8 mouse cellular contexts compared by ENCODE assay signal in the genomic region with DNA sequence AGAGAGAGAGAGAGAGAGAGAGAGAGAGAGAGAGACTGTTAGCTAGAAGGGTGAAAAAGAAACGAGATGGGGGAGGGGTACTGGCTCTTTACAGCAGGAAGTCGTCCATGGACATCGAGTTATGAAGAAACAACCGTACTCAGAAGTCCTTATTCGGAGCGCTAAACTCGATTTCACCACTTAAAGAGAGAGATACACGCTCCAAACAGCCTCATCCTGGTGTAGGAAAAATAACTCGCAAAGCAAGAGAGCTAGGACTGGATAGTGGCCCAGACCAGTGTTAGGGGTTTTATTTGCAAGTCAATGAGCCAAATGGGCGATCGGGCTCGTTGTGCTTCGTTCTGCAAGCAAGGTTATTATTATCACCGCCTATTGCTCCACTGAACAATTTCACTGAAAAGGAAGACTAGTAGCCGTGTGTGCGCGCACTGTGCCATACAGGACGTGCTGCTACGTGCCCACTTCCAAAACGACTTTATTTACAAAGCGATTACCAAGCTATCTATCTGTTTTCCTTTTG. TPM values are rescaled to one million over a fixed set of nuclear protein-coding genes. Genes with fewer than 3 reads are reported as not detected.
DNase-seq lines count a peak whose midpoint lies in the region; ATAC-seq lines count a peak whose summit lies in the region.

No protein-coding gene starts in this region.

- peaks cover 22% of the 10 kb centered on the region for H3K4me1 ChIP-seq in heart, embryonic 11.5 days (ENCODE audit: control insufficient read depth, insufficient read depth, low read length)
- H3K4me1 ChIP-seq in stomach, embryonic 16.5 days (ENCODE audit: control insufficient read depth, insufficient read depth, low read length), result peaks cover 7% of the 10 kb centered on the region; the same call in 1 of the 2 replicates

- H3K9ac ChIP-seq in heart, embryonic 11.5 days (ENCODE audit: low read depth, low read length), result peak overlapping the region; percentile 97
- H3K9ac ChIP-seq in stomach, embryonic 16.5 days (ENCODE audit: low read length), result peak overlapping the region; percentile 85

- ATAC-seq in frontal cortex, adult (ENCODE audit: low TSS enrichment), result peak; percentile 11
- ATAC-seq in heart, embryonic 11.5 days (replicated peaks; ENCODE audit: insufficient number of reproducible peaks, low FRiP score, low TSS enrichment), result no peak
- peak; percentile 0; the same call in 1 of the 2 replicates for ATAC-seq in stomach, embryonic 16.5 days (ENCODE audit: insufficient read depth, low FRiP score)

- H3K36me3 ChIP-seq in heart, embryonic 11.5 days (ENCODE audit: control insufficient read depth, insufficient read depth, low read length), result no peaks in the 10 kb centered on the region
- H3K36me3 ChIP-seq in stomach, embryonic 16.5 days (ENCODE audit: control insufficient read depth, insufficient read depth, low read length), result no peaks in the 10 kb centered on the region

- H3K9me3 ChIP-seq in heart, embryonic 11.5 days (replicated peaks; ENCODE audit: control insufficient read depth, low read length), result no peaks in the 10 kb centered on the region
- no peaks in the 10 kb centered on the region for H3K9me3 ChIP-seq in stomach, embryonic 16.5 days (replicated peaks; ENCODE audit: control insufficient read depth, low read length)

- no peak for DNase-seq in frontal cortex, postnatal 14 days (ENCODE audit: low spot score in 2 of 2)
- peak; percentile 66 for DNase-seq in CD4-positive, CD25-positive, alpha-beta regulatory T cell, adult 2 months (ENCODE audit: low read depth, low spot score)
- peak; percentile 75 for DNase-seq in embryo, embryonic 10.5 days (ENCODE audit: low spot score)
- peak; percentile 54 for DNase-seq in kidney, postnatal 14 days
- peak; percentile 80 for DNase-seq in lung, postnatal 36 days

- peak overlapping the region; percentile 91 for H3K4me3 ChIP-seq in heart, embryonic 11.5 days (ENCODE audit: low read depth, low read length)
- peak overlapping the region; percentile 64 for H3K4me3 ChIP-seq in stomach, embryonic 16.5 days (replicated peaks; ENCODE audit: low read length)

- H3K27ac ChIP-seq in heart, embryonic 11.5 days (ENCODE audit: low read depth, low read length), result peak overlapping the region; percentile 99
- H3K27ac ChIP-seq in stomach, embryonic 16.5 days (ENCODE audit: low read length), result peak overlapping the region; percentile 99

- H3K27me3 ChIP-seq in heart, embryonic 11.5 days (ENCODE audit: control insufficient read depth, insufficient read depth, low read length), result no peaks in the 10 kb centered on the region
- H3K27me3 ChIP-seq in stomach, embryonic 16.5 days (ENCODE audit: control insufficient read depth, insufficient read depth, low read length), result no peaks in the 10 kb centered on the region

- peak overlapping the region; percentile 73 for H3K4me2 ChIP-seq in heart, embryonic 11.5 days
- H3K4me2 ChIP-seq in stomach, embryonic 16.5 days (ENCODE audit: low read depth, low read length), result peak overlapping the region; percentile 76

- under 1% methylated on average over 21 of the region's 21 CpGs for WGBS in heart, embryonic 11.5 days (ENCODE audit: insufficient replicate concordance)
- 0% methylated on average over 21 of the region's 21 CpGs for WGBS in stomach, embryonic 16.5 days

RNA-seq across cellular contexts. Expression of a gene that starts 1.4 kb away (rescaled TPM):
- polyA plus RNA-seq in heart, embryonic 11.5 days (2014; fragmentation: Nextera tagmentation; extraction: Ambion mirVana), result 35.4 and 42.6 TPM in 2 replicates
- polyA plus RNA-seq in stomach, embryonic 16.5 days (2015; fragmentation: Nextera tagmentation; extraction: Ambion mirVana), result 19.1 and 20.7 TPM in 2 replicates

Comparison
In these comparisons a context has a peak if more than half of its experiments do, and no peak if none do; other contexts are left out.
1. DNase-seq: peak in CD4-positive, CD25-positive, alpha-beta regulatory T cell, adult 2 months (single experiment), embryo, embryonic 10.5 days (single experiment), kidney, postnatal 14 days (single experiment) and lung, postnatal 36 days (single experiment); none in frontal cortex, postnatal 14 days (0 of 2).